Mouse (Mus musculus): ENCODE measurements around the gene Actn1. TPM values are rescaled to one million over a fixed set of nuclear protein-coding genes. Genes with fewer than 3 reads are reported as not detected.

The Actn1 gene
- polyA plus RNA-seq, 1 experiment from 2014 or later = 10.3 TPM

GRCm38 (mm10) chr12:80232076-80232839 lies 27.9 kb downstream of the Actn1 start:
- H3K27ac ChIP-seq (ENCODE audit: low read length) = no peak overlapping the region
- 68% methylated on average over 9 of the region's 9 CpGs for WGBS (ENCODE audit: insufficient replicate concordance)
- peaks cover 29% of the 10 kb centered on the region for H3K4me1 ChIP-seq (ENCODE audit: control insufficient read depth, low read depth, low read length)

GRCm38 (mm10) chr12:80231317-80231716 lies 28.9 kb downstream of the Actn1 start:
- Histone ChIP-seq H3K4me1 (ENCODE audit: control insufficient read depth, low read depth, low read length) (peaks cover 29% of the 10 kb centered on the region), H3K9ac (ENCODE audit: low read depth, low read length) (no peak overlapping the region), H3K27me3 (ENCODE audit: control insufficient read depth, insufficient read depth, low read depth, low read length) (no peaks in the 10 kb centered on the region), H3K4me3 (ENCODE audit: low read depth, low read length) (no peak overlapping the region), H3K4me2 (ENCODE audit: low read depth, low read length) (no peak overlapping the region), H3K36me3 (ENCODE audit: control insufficient read depth, insufficient read depth) (no peaks in the 10 kb centered on the region), H3K9me3 (replicated peaks; ENCODE audit: control insufficient read depth, low read length) (no peaks in the 10 kb centered on the region), H3K27ac (ENCODE audit: low read length) (peak overlapping the region; percentile 84)
- 19% methylated on average over 5 of the region's 5 CpGs for WGBS (ENCODE audit: insufficient replicate concordance)
- no peak for ATAC-seq (ENCODE audit: low read depth)

More at GRCm38 (mm10) chr12:80232076-80232839, 27.9 kb downstream of the Actn1 start:
- Histone ChIP-seq H3K4me3 (ENCODE audit: low read depth, low read length) (no peak overlapping the region), H3K4me2 (ENCODE audit: low read depth, low read length) (no peak overlapping the region), H3K9ac (ENCODE audit: low read depth, low read length) (no peak overlapping the region), H3K9me3 (replicated peaks; ENCODE audit: control insufficient read depth, low read length) (no peaks in the 10 kb centered on the region), H3K27me3 (ENCODE audit: control insufficient read depth, insufficient read depth, low read depth, low read length) (no peaks in the 10 kb centered on the region), H3K36me3 (ENCODE audit: control insufficient read depth, insufficient read depth) (no peaks in the 10 kb centered on the region)
- no peak for ATAC-seq (ENCODE audit: low read depth)

- Histone ChIP-seq H3K9me3 (replicated peaks; ENCODE audit: control insufficient read depth, low read length) (no peaks in the 10 kb centered on the region), H3K4me1 (ENCODE audit: control insufficient read depth, low read depth, low read length) (peaks cover 29% of the 10 kb centered on the region), H3K9ac (ENCODE audit: low read depth, low read length) (no peak overlapping the region), H3K4me2 (ENCODE audit: low read depth, low read length) (no peak overlapping the region), H3K36me3 (ENCODE audit: control insufficient read depth, insufficient read depth) (no peaks in the 10 kb centered on the region), H3K27ac (ENCODE audit: low read length) (peak overlapping the region; percentile 84), H3K4me3 (ENCODE audit: low read depth, low read length) (no peak overlapping the region), H3K27me3 (ENCODE audit: control insufficient read depth, insufficient read depth, low read depth, low read length) (no peaks in the 10 kb centered on the region)
- 53% methylated on average over 5 of the region's 5 CpGs for WGBS (ENCODE audit: insufficient replicate concordance)
- ATAC-seq (ENCODE audit: low read depth) = no peak
Observed at GRCm38 (mm10) chr12:80230854-80231253, 29.3 kb downstream of the Actn1 start.

GRCm38 (mm10) chr12:80230111-80230700 lies 30.0 kb downstream of the Actn1 start:
- peak; percentile 87 for ATAC-seq (ENCODE audit: low read depth)
- H3K27me3 ChIP-seq (ENCODE audit: control insufficient read depth, insufficient read depth, low read depth, low read length) = no peaks in the 10 kb centered on the region
- H3K9ac ChIP-seq (ENCODE audit: low read depth, low read length) = peak overlapping the region; percentile 12; the same call in 1 of the 2 replicates
- H3K36me3 ChIP-seq (ENCODE audit: control insufficient read depth, insufficient read depth) = no peaks in the 10 kb centered on the region
- 11% methylated on average over 10 of the region's 10 CpGs for WGBS (ENCODE audit: insufficient replicate concordance)
- peak overlapping the region; percentile 84 for H3K27ac ChIP-seq (ENCODE audit: low read length)
- H3K4me3 ChIP-seq (ENCODE audit: low read depth, low read length) = no peak overlapping the region
- H3K4me2 ChIP-seq (ENCODE audit: low read depth, low read length) = peak overlapping the region; percentile 32
- peaks cover 29% of the 10 kb centered on the region for H3K4me1 ChIP-seq (ENCODE audit: control insufficient read depth, low read depth, low read length)
- no peaks in the 10 kb centered on the region for H3K9me3 ChIP-seq (replicated peaks; ENCODE audit: control insufficient read depth, low read length)

- Histone ChIP-seq H3K4me2 (ENCODE audit: low read depth, low read length) (peak overlapping the region; percentile 26), H3K4me3 (ENCODE audit: low read depth, low read length) (no peak overlapping the region), H3K36me3 (ENCODE audit: control insufficient read depth, insufficient read depth) (no peaks in the 10 kb centered on the region), H3K9ac (ENCODE audit: low read depth, low read length) (no peak overlapping the region), H3K4me1 (ENCODE audit: control insufficient read depth, low read depth, low read length) (peaks cover 29% of the 10 kb centered on the region), H3K27ac (ENCODE audit: low read length) (peak overlapping the region; percentile 84), H3K27me3 (ENCODE audit: control insufficient read depth, insufficient read depth, low read depth, low read length) (no peaks in the 10 kb centered on the region), H3K9me3 (replicated peaks; ENCODE audit: control insufficient read depth, low read length) (no peaks in the 10 kb centered on the region)
- 14% methylated on average over 5 of the region's 5 CpGs for WGBS (ENCODE audit: insufficient replicate concordance)
- ATAC-seq (ENCODE audit: low read depth) = no peak
Observed at GRCm38 (mm10) chr12:80229010-80229800, 31.0 kb downstream of the Actn1 start.

GRCm38 (mm10) chr12:80228356-80228755 lies 31.8 kb downstream of the Actn1 start:
- H3K27ac ChIP-seq (ENCODE audit: low read length) = no peak overlapping the region
- no peak overlapping the region for H3K9ac ChIP-seq (ENCODE audit: low read depth, low read length)
- H3K27me3 ChIP-seq (ENCODE audit: control insufficient read depth, insufficient read depth, low read depth, low read length) = no peaks in the 10 kb centered on the region
- WGBS (ENCODE audit: insufficient replicate concordance) = 67% methylated on average over 5 of the region's 5 CpGs
- no peak for ATAC-seq (ENCODE audit: low read depth)
- peaks cover 33% of the 10 kb centered on the region for H3K4me1 ChIP-seq (ENCODE audit: control insufficient read depth, low read depth, low read length)
- no peak overlapping the region for H3K4me2 ChIP-seq (ENCODE audit: low read depth, low read length)
- no peaks in the 10 kb centered on the region for H3K9me3 ChIP-seq (replicated peaks; ENCODE audit: control insufficient read depth, low read length)
- no peak overlapping the region for H3K4me3 ChIP-seq (ENCODE audit: low read depth, low read length)
- no peaks in the 10 kb centered on the region for H3K36me3 ChIP-seq (ENCODE audit: control insufficient read depth, insufficient read depth)

GRCm38 (mm10) chr12:80227835-80228234 lies 32.3 kb downstream of the Actn1 start:
- WGBS (ENCODE audit: insufficient replicate concordance) = 57% methylated on average over 3 of the region's 3 CpGs
- Histone ChIP-seq H3K9me3 (replicated peaks; ENCODE audit: control insufficient read depth, low read length) (no peaks in the 10 kb centered on the region), H3K36me3 (ENCODE audit: control insufficient read depth, insufficient read depth) (no peaks in the 10 kb centered on the region), H3K4me1 (ENCODE audit: control insufficient read depth, low read depth, low read length) (peaks cover 34% of the 10 kb centered on the region), H3K27ac (ENCODE audit: low read length) (no peak overlapping the region), H3K4me3 (ENCODE audit: low read depth, low read length) (no peak overlapping the region), H3K4me2 (ENCODE audit: low read depth, low read length) (no peak overlapping the region), H3K27me3 (ENCODE audit: control insufficient read depth, insufficient read depth, low read depth, low read length) (no peaks in the 10 kb centered on the region), H3K9ac (ENCODE audit: low read depth, low read length) (no peak overlapping the region)
- ATAC-seq (ENCODE audit: low read depth) = no peak

GRCm38 (mm10) chr12:80226101-80226500 lies 34.1 kb downstream of the Actn1 start:
- no peak overlapping the region for H3K27ac ChIP-seq (ENCODE audit: low read length)
- 70% methylated on average over 2 of the region's 2 CpGs for WGBS (ENCODE audit: insufficient replicate concordance)
- no peaks in the 10 kb centered on the region for H3K36me3 ChIP-seq (ENCODE audit: control insufficient read depth, insufficient read depth)

More at GRCm38 (mm10) chr12:80226101-80226500, 34.1 kb downstream of the Actn1 start:
- Histone ChIP-seq H3K4me2 (ENCODE audit: low read depth, low read length) (no peak overlapping the region), H3K4me1 (ENCODE audit: control insufficient read depth, low read depth, low read length) (peaks cover 23% of the 10 kb centered on the region), H3K9ac (ENCODE audit: low read depth, low read length) (no peak overlapping the region), H3K9me3 (replicated peaks; ENCODE audit: control insufficient read depth, low read length) (no peaks in the 10 kb centered on the region), H3K4me3 (ENCODE audit: low read depth, low read length) (no peak overlapping the region), H3K27me3 (ENCODE audit: control insufficient read depth, insufficient read depth, low read depth, low read length) (no peaks in the 10 kb centered on the region)
- ATAC-seq (ENCODE audit: low read depth) = no peak

All from liver, embryonic 16.5 days (tissue).